Mouse (Mus musculus) kidney, adult 9 months (tissue): Measurements from ENCODE around the gene Cdt1.

Source experiments
- DNase-seq: peaks from one replicate; pipeline ENCODE4 v3.0.0; 2022

The Cdt1 gene

GRCm38 (mm10) chr8:122567361-122568108, at the start of gene Cdt1:
Gene Cdt1, plus strand, starts transcription at chr8:122568015.
- DNase-seq: peak; percentile 96

- DNase-seq: no peak
Observed at GRCm38 (mm10) chr8:122520611-122521010, 47.2 kb upstream of the Cdt1 start.

- DNase-seq: peak; percentile 95
Observed at GRCm38 (mm10) chr8:122522796-122523651, 44.8 kb upstream of the Cdt1 start.

GRCm38 (mm10) chr8:122523652-122524360, 44.0 kb upstream of the Cdt1 start:
- DNase-seq: peak; percentile 72

GRCm38 (mm10) chr8:122524506-122524905, 43.3 kb upstream of the Cdt1 start:
- DNase-seq: peak; percentile 44

- DNase-seq: no peak
Observed at GRCm38 (mm10) chr8:122525004-122525403, 42.8 kb upstream of the Cdt1 start.

GRCm38 (mm10) chr8:122526084-122526483, 41.7 kb upstream of the Cdt1 start:
- DNase-seq: no peak

GRCm38 (mm10) chr8:122526526-122527170, 41.2 kb upstream of the Cdt1 start:
- peak; percentile 88 for DNase-seq

- DNase-seq: peak; percentile 36
Observed at GRCm38 (mm10) chr8:122527937-122528336, 39.9 kb upstream of the Cdt1 start.

GRCm38 (mm10) chr8:122529159-122529558, 38.7 kb upstream of the Cdt1 start:
- DNase-seq: peak; percentile 92

GRCm38 (mm10) chr8:122531312-122531711, 36.5 kb upstream of the Cdt1 start:
- no peak for DNase-seq

- no peak for DNase-seq
Observed at GRCm38 (mm10) chr8:122537033-122537432, 30.8 kb upstream of the Cdt1 start.

- no peak for DNase-seq
Observed at GRCm38 (mm10) chr8:122537812-122538211, 30.0 kb upstream of the Cdt1 start.

- no peak for DNase-seq
Observed at GRCm38 (mm10) chr8:122538310-122539076, 29.3 kb upstream of the Cdt1 start.

- no peak for DNase-seq
Observed at GRCm38 (mm10) chr8:122544138-122544537, 23.7 kb upstream of the Cdt1 start.

- DNase-seq: no peak
Observed at GRCm38 (mm10) chr8:122546066-122546755, 21.6 kb upstream of the Cdt1 start.

- peak; percentile 92 for DNase-seq
Observed at GRCm38 (mm10) chr8:122546811-122547453, 20.9 kb upstream of the Cdt1 start.

- peak; percentile 51 for DNase-seq
Observed at GRCm38 (mm10) chr8:122547815-122548214, 20.0 kb upstream of the Cdt1 start.

GRCm38 (mm10) chr8:122548331-122548730, 19.5 kb upstream of the Cdt1 start:
- no peak for DNase-seq

- DNase-seq: no peak
Observed at GRCm38 (mm10) chr8:122548891-122549439, 18.9 kb upstream of the Cdt1 start.
